Mouse (Mus musculus): Measurements from ENCODE around the gene Eln.

The Eln gene

GRCm38 (mm10) chr5:134746890-134747511, at the start of gene Eln:
TSS of gene Eln (minus strand) at chr5:134747323.
- ATAC-seq (ENCODE audit: insufficient number of reproducible peaks, low FRiP score, low TSS enrichment) = no peak

GRCm38 (mm10) chr5:134790080-134790995, 43.2 kb upstream of the Eln start:
- no peak for ATAC-seq (ENCODE audit: insufficient number of reproducible peaks, low FRiP score, low TSS enrichment)

- no peak for ATAC-seq (ENCODE audit: insufficient number of reproducible peaks, low FRiP score, low TSS enrichment)
These were observed 41.1 kb upstream of the Eln start for GRCm38 (mm10) chr5:134788237-134788636.

- ATAC-seq (ENCODE audit: insufficient number of reproducible peaks, low FRiP score, low TSS enrichment) = no peak
These were observed 38.7 kb upstream of the Eln start for GRCm38 (mm10) chr5:134785691-134786371.

- ATAC-seq (ENCODE audit: insufficient number of reproducible peaks, low FRiP score, low TSS enrichment) = no peak
These were observed 36.7 kb upstream of the Eln start for GRCm38 (mm10) chr5:134783794-134784193.

- no peak for ATAC-seq (ENCODE audit: insufficient number of reproducible peaks, low FRiP score, low TSS enrichment)
These were observed 33.8 kb upstream of the Eln start for GRCm38 (mm10) chr5:134780963-134781362.

- no peak for ATAC-seq (ENCODE audit: insufficient number of reproducible peaks, low FRiP score, low TSS enrichment)
These were observed 33.0 kb upstream of the Eln start for GRCm38 (mm10) chr5:134780146-134780545.

GRCm38 (mm10) chr5:134776551-134776950, 29.4 kb upstream of the Eln start:
- ATAC-seq (ENCODE audit: insufficient number of reproducible peaks, low FRiP score, low TSS enrichment) = no peak

- no peak for ATAC-seq (ENCODE audit: insufficient number of reproducible peaks, low FRiP score, low TSS enrichment)
These were observed 25.4 kb upstream of the Eln start for GRCm38 (mm10) chr5:134772522-134772921.

GRCm38 (mm10) chr5:134771750-134772149, 24.6 kb upstream of the Eln start:
- no peak for ATAC-seq (ENCODE audit: insufficient number of reproducible peaks, low FRiP score, low TSS enrichment)

GRCm38 (mm10) chr5:134769181-134769580, 22.1 kb upstream of the Eln start:
- ATAC-seq (ENCODE audit: insufficient number of reproducible peaks, low FRiP score, low TSS enrichment) = no peak

- ATAC-seq (ENCODE audit: insufficient number of reproducible peaks, low FRiP score, low TSS enrichment) = no peak
These were observed 18.3 kb upstream of the Eln start for GRCm38 (mm10) chr5:134765441-134765840.

GRCm38 (mm10) chr5:134763326-134763725, 16.2 kb upstream of the Eln start:
- no peak for ATAC-seq (ENCODE audit: insufficient number of reproducible peaks, low FRiP score, low TSS enrichment)

- no peak for ATAC-seq (ENCODE audit: insufficient number of reproducible peaks, low FRiP score, low TSS enrichment)
These were observed 14.4 kb upstream of the Eln start for GRCm38 (mm10) chr5:134761409-134762124.

- ATAC-seq (ENCODE audit: insufficient number of reproducible peaks, low FRiP score, low TSS enrichment) = no peak
These were observed 8.9 kb upstream of the Eln start for GRCm38 (mm10) chr5:134756031-134756430.

GRCm38 (mm10) chr5:134754096-134754495, 7.0 kb upstream of the Eln start:
- no peak for ATAC-seq (ENCODE audit: insufficient number of reproducible peaks, low FRiP score, low TSS enrichment)

- no peak for ATAC-seq (ENCODE audit: insufficient number of reproducible peaks, low FRiP score, low TSS enrichment)
These were observed 3.3 kb upstream of the Eln start for GRCm38 (mm10) chr5:134750469-134750868.

GRCm38 (mm10) chr5:134747947-134748618, 960 bp upstream of the Eln start:
- 0 out of 2 replicates have a peak, but pooled peaks have one; percentile 31 for ATAC-seq (ENCODE audit: insufficient number of reproducible peaks, low FRiP score, low TSS enrichment)

GRCm38 (mm10) chr5:134747512-134747893, 380 bp upstream of the Eln start:
- ATAC-seq (ENCODE audit: insufficient number of reproducible peaks, low FRiP score, low TSS enrichment) = no peak

- no peak for ATAC-seq (ENCODE audit: insufficient number of reproducible peaks, low FRiP score, low TSS enrichment)
These were observed 922 bp downstream of the Eln start for GRCm38 (mm10) chr5:134746201-134746600.
